Mouse (Mus musculus) MEL (cell line): ENCODE measurements at regions not wholly inside any gene's neighbourhood (a gene's known extent, or its start where the extent isn't known, plus 50 kb on each side); places are given as distances from the start of the nearest gene placed in this dataset.

Source experiments
- BHLHE40 ChIP-seq: IDR thresholded peaks from 2 replicates; pipeline ENCODE4 v1.6.1; 2012; ENCODE audit warnings: low read depth, mild to moderate bottlenecking, inconsistent platforms, low read length, improper control_type of control experiment, borderline replicate concordance
- CTCF ChIP-seq, 3 experiments: IDR thresholded peaks in 2 of 3; conservative IDR thresholded peaks in 1 of 3; 2 replicates each; pipeline ENCODE4 v1.5.1; 2011 to 2012; ENCODE audit warnings: low read length in 3 of 3, low read depth in 2 of 3, mild to moderate bottlenecking in 2 of 3, improper control_type of control experiment in 1 of 3, inconsistent platforms in 1 of 3, mixed read lengths in 1 of 3, moderate library complexity in 1 of 3; ENCODE audit not compliant: control insufficient read depth in 1 of 3, insufficient read depth in 1 of 3, poor library complexity in 1 of 3, severe bottlenecking in 1 of 3
- E2F4 ChIP-seq: IDR thresholded peaks from 2 replicates; pipeline ENCODE4 v1.6.1; 2011; ENCODE audit warnings: low read depth, low read length, improper control_type of control experiment, borderline replicate concordance
- ELF1 ChIP-seq: IDR thresholded peaks from 2 replicates; pipeline ENCODE4 v1.6.1; 2014; ENCODE audit warnings: low read depth, mild to moderate bottlenecking, inconsistent platforms, low read length, improper control_type of control experiment, moderate library complexity
- EP300 ChIP-seq, 2 experiments: IDR thresholded peaks; 2 replicates each; pipeline ENCODE4 v1.6.1; 2011; ENCODE audit warnings: improper control_type of control experiment in 2 of 2, low read length in 2 of 2, low read depth in 1 of 2, mild to moderate bottlenecking in 1 of 2
- GABPA ChIP-seq: IDR thresholded peaks from 2 replicates; pipeline ENCODE4 v1.6.1; 2012; ENCODE audit warnings: low read depth, mild to moderate bottlenecking, inconsistent platforms, low read length, improper control_type of control experiment, moderate library complexity
- MAX ChIP-seq: IDR thresholded peaks from 2 replicates; pipeline ENCODE4 v1.6.1; 2011; ENCODE audit warnings: low read length, improper control_type of control experiment
- MXI1 ChIP-seq: IDR thresholded peaks from 2 replicates; pipeline ENCODE4 v1.6.1; 2011; ENCODE audit warnings: mild to moderate bottlenecking, low read depth, low read length, improper control_type of control experiment
- POLR2A ChIP-seq, 2 experiments: IDR thresholded peaks; 2 replicates each; pipeline ENCODE4 v1.6.1; 2011 to 2012; ENCODE audit warnings: low read length in 2 of 2, mild to moderate bottlenecking in 2 of 2, control low read depth in 1 of 2, improper control_type of control experiment in 1 of 2, low read depth in 1 of 2, moderate library complexity in 1 of 2; ENCODE audit not compliant: control insufficient read depth in 1 of 2, insufficient read depth in 1 of 2, poor library complexity in 1 of 2
- POLR2AphosphoS5 ChIP-seq: IDR thresholded peaks from 2 replicates; pipeline ENCODE4 v1.6.1; 2012; ENCODE audit warnings: low read depth, borderline replicate concordance, mild to moderate bottlenecking, inconsistent platforms, low read length, moderate library complexity, mixed read lengths
- RCOR1 ChIP-seq: IDR thresholded peaks from 2 replicates; pipeline ENCODE4 v1.6.1; 2012; ENCODE audit warnings: low read depth, mild to moderate bottlenecking, inconsistent platforms, low read length, improper control_type of control experiment
- TCF12 ChIP-seq: IDR thresholded peaks from 2 replicates; pipeline ENCODE4 v1.6.1; 2014; ENCODE audit warnings: low read depth, mild to moderate bottlenecking, inconsistent platforms, low read length, improper control_type of control experiment, moderate library complexity
- ZKSCAN1 ChIP-seq: IDR thresholded peaks from 2 replicates; pipeline ENCODE4 v1.6.1; 2012; ENCODE audit warnings: low read depth, mild to moderate bottlenecking, inconsistent platforms, low read length, improper control_type of control experiment, moderate library complexity
- ZNF384 ChIP-seq: IDR thresholded peaks from 2 replicates; pipeline ENCODE4 v1.6.1; 2012; ENCODE audit warnings: low read depth, mild to moderate bottlenecking, inconsistent platforms, low read length, improper control_type of control experiment

DNA sequence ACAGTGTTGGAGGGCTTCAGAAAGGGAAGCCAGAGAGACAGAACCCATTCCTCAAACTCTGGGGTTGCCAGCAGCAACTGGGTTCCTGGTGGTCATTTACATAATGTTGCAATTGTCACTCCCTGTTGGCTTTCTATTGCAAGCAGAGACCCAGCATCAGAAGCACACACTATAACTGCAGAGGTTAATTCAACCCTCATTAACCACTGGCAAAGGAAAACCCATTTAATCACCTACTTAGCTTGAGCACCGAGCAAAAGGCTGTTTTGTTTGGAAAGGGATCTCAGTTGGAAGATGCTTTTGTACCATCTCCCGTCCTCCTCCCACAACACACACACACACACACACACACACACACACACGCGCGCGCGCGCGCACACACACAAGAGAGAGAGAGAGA is 312.0 kb downstream of the Prdm2 start:
- TF ChIP-seq EP300 (IDR thresholded peaks at IDR 0.05; ENCODE audit: low read depth in 1 of 2, low read length in 2 of 2), result no peak
- TF ChIP-seq CTCF (IDR thresholded peaks at IDR 0.05 in 2 of 3, conservative IDR thresholded peaks at IDR 0.05 in 1 of 3; ENCODE audit: control insufficient read depth in 1 of 3, insufficient read depth in 1 of 3, low read depth in 2 of 3, low read length in 3 of 3, poor library complexity in 1 of 3, severe bottlenecking in 1 of 3), result no peak
- no peak for TF ChIP-seq TCF12
- no peak for TF ChIP-seq BHLHE40
- no peak for TF ChIP-seq POLR2A (IDR thresholded peaks at IDR 0.05; ENCODE audit: control insufficient read depth in 1 of 2, insufficient read depth in 1 of 2, low read depth in 1 of 2, low read length in 2 of 2, poor library complexity in 1 of 2)
- no peak for TF ChIP-seq ZNF384
- TF ChIP-seq RCOR1, result no peak
- no peak for TF ChIP-seq GABPA
- TF ChIP-seq MXI1, result no peak
- TF ChIP-seq ZKSCAN1, result no peak
- TF ChIP-seq MAX, result no peak
- TF ChIP-seq ELF1, result no peak
- TF ChIP-seq POLR2AphosphoS5, result no peak
- TF ChIP-seq E2F4, result no peak
